Mouse (Mus musculus): ENCODE measurements around the gene Tmbim6. TPM values are rescaled to one million over a fixed set of nuclear protein-coding genes. Genes with fewer than 3 reads are reported as not detected.

The Tmbim6 gene
- polyA plus RNA-seq, 1 experiment from 2014 or later: 225 TPM

DNA sequence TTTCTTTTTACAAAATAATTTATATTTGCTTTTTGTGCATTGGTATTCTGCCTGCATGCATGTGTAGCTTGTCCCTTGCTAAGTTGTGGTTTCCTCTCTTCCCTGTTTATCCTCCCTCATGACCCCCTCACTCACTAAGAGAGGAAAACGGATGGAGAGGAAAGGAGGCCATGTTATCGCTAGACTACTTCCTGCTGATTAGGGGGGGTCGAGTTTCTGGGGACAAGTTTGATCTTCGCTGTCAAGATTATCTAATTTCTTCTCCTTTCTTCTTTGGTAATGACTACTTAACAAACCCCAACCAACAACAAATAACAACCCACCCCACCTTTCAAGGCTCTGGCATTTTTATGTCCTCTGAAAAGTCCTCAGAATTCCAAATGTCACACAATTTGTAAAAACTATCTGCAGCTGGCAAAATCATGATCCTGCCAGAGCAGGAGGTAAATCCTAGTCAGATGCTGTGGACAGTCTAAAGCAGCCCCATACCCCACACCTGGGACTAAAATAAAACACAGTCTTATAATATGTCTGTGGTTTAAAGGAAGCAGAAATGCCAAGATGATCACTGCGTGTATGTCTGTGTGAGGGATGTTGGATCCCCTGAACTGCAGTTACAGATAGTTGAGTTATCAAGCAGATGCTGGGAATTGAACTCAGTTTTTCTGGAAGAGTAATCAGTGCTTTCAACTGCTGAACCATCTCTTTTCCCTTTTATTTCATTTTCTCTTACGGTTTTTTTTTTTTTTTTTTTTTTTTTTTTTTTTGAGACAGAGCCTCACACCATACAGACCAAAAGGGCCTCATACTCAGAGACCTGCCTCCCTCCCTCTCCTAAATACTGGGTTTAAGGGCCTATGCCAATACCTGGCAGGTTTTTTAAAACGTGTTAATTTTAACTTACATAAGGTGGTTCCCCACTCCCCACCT, 1.9 kb upstream of the Tmbim6 start:
- H3K4me2 ChIP-seq (ENCODE audit: low read depth, severe bottlenecking): no peak overlapping the region
- no peaks in the 10 kb centered on the region for H3K36me3 ChIP-seq (ENCODE audit: control insufficient read depth, insufficient read depth, low read length)
- ATAC-seq (ENCODE audit: insufficient number of reproducible peaks, low FRiP score, low TSS enrichment, low read depth) (no peak), DNase-seq (ENCODE audit: low spot score) (no peak)
- H3K4me1 ChIP-seq (ENCODE audit: control insufficient read depth, insufficient read depth, low read length): peaks cover 17% of the 10 kb centered on the region; the same call in 1 of the 2 replicates
- no peaks in the 10 kb centered on the region for H3K9me3 ChIP-seq (ENCODE audit: control insufficient read depth, low read length)
- H3K4me3 ChIP-seq (ENCODE audit: low read depth, low read length): no peak overlapping the region
- 68% methylated on average over 7 of the region's 7 CpGs for WGBS
- H3K27me3 ChIP-seq (ENCODE audit: control insufficient read depth, insufficient read depth, low read length): no peaks in the 10 kb centered on the region
- no peak overlapping the region for H3K27ac ChIP-seq (replicated peaks; ENCODE audit: low read depth, low read length)
- H3K9ac ChIP-seq (ENCODE audit: low read length): no peak overlapping the region

DNA sequence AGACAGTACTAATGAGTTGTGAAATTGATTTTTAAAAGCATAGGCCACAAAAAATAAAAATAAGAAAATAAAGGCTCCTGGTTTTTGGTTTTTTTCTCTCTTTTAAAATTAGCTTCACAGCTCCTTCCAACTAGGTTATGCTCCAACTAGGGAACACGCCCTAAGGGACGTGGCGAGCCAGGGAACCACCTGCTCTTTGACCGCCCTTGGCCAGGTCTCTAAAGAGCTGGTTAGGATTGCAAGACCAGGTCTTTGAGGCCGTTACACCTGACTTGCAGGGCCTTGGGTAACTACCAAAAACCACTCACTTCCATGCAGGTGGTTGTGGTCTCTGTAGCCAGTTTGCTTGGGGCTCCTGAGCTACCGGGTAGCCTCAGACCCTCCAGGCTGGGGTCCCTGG, 707 bp upstream of the Tmbim6 start:
- H3K9ac ChIP-seq (ENCODE audit: low read length): no peak overlapping the region
- peak overlapping the region; percentile 75 for H3K4me3 ChIP-seq (ENCODE audit: low read depth, low read length)
- H3K27me3 ChIP-seq (ENCODE audit: control insufficient read depth, insufficient read depth, low read length): no peaks in the 10 kb centered on the region
- peaks cover 20% of the 10 kb centered on the region; the same call in 1 of the 2 replicates for H3K4me1 ChIP-seq (ENCODE audit: control insufficient read depth, insufficient read depth, low read length)
- H3K4me2 ChIP-seq (ENCODE audit: low read depth, severe bottlenecking): peak overlapping the region; percentile 38
- DNase-seq (ENCODE audit: low spot score): no peak
- ATAC-seq (ENCODE audit: insufficient number of reproducible peaks, low FRiP score, low TSS enrichment, low read depth): no peak
- no peaks in the 10 kb centered on the region for H3K9me3 ChIP-seq (ENCODE audit: control insufficient read depth, low read length)
- no peak overlapping the region for H3K27ac ChIP-seq (replicated peaks; ENCODE audit: low read depth, low read length)
- WGBS: 85% methylated on average over 6 of the region's 6 CpGs
- H3K36me3 ChIP-seq (ENCODE audit: control insufficient read depth, insufficient read depth, low read length): no peaks in the 10 kb centered on the region

DNA sequence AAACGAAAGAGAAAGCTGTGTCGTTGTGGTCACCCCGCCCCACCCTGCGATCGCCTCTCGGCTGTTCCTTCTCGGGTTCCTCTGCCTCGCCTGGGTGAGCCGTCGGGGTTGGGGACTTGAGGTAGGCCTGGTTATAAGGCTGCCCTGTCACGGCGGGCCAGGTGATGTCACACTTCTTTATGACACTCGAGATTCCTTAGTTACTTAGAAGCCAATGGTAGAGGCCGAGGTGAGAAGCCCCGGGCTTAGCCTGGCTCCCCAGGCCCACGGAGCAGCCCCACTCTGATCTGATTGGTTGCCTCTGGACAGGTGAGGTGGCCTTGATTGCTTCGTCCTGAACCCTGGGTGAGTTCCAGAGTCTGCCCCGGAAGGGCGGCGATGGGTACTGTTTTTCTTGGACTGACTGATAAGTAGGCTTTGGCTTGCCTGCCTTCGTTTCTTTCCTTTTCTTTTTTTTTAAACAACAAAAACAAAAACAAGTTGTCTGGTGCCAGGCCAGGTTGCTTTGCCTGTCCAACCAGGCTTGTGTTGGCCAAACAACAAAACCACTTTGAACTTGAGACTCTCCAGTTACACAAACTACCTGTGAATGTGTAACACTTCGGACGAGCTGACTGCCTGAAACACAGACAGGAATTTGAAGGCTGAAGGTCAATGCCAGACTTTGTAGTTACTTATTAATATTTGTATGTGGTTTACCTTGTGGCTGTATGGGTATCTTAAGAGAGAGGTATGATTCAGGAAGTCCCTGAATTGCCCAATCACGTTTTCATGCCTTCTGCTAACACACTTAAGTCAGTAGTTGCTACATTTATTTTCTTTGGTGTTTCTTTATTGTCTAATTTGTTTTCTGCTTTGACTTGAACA, 937 bp downstream of the Tmbim6 start:
- Histone ChIP-seq H3K27ac (replicated peaks; ENCODE audit: low read depth, low read length) (no peak overlapping the region), H3K4me2 (ENCODE audit: low read depth, severe bottlenecking) (peak overlapping the region; percentile 73), H3K4me1 (ENCODE audit: control insufficient read depth, insufficient read depth, low read length) (peaks cover 22% of the 10 kb centered on the region; the same call in 1 of the 2 replicates), H3K4me3 (ENCODE audit: low read depth, low read length) (peak overlapping the region; percentile 75), H3K36me3 (ENCODE audit: control insufficient read depth, insufficient read depth, low read length) (no peaks in the 10 kb centered on the region), H3K9ac (ENCODE audit: low read length) (peak overlapping the region; percentile 78), H3K9me3 (ENCODE audit: control insufficient read depth, low read length) (no peaks in the 10 kb centered on the region), H3K27me3 (ENCODE audit: control insufficient read depth, insufficient read depth, low read length) (no peaks in the 10 kb centered on the region)
- DNase-seq (ENCODE audit: low spot score) (no peak), ATAC-seq (ENCODE audit: insufficient number of reproducible peaks, low FRiP score, low TSS enrichment, low read depth) (peak; percentile 17; the same call in 1 of the 2 replicates)
- 10% methylated on average over 24 of the region's 24 CpGs for WGBS

DNA sequence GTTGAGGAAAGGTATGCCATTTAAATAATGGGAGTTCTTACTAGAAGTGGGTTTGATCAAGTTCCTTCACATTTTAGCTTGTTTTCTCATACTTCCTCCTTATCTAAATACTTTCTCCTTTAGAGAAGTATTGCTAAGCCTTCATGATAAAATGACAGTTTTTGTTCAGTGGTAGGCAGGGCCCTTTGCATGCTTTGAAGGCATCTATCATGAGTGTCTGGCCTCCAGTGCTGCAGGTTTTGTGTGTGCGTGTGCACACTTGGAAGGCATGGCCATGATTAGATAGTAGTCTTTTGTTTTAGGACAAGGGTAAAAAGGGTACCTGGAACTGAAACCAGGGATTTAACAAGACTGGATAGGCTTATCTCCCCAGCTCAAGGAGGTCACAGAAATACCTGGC, 3.8 kb downstream of the Tmbim6 start:
- Histone ChIP-seq H3K4me3 (ENCODE audit: low read depth, low read length) (no peak overlapping the region), H3K27ac (replicated peaks; ENCODE audit: low read depth, low read length) (no peak overlapping the region), H3K4me1 (ENCODE audit: control insufficient read depth, insufficient read depth, low read length) (peaks cover 29% of the 10 kb centered on the region; the same call in 1 of the 2 replicates), H3K9me3 (ENCODE audit: control insufficient read depth, low read length) (no peaks in the 10 kb centered on the region), H3K4me2 (ENCODE audit: low read depth, severe bottlenecking) (no peak overlapping the region), H3K36me3 (ENCODE audit: control insufficient read depth, insufficient read depth, low read length) (no peaks in the 10 kb centered on the region), H3K9ac (ENCODE audit: low read length) (no peak overlapping the region), H3K27me3 (ENCODE audit: control insufficient read depth, insufficient read depth, low read length) (no peaks in the 10 kb centered on the region)
- no peak for ATAC-seq (ENCODE audit: insufficient number of reproducible peaks, low FRiP score, low TSS enrichment, low read depth)
- DNase-seq (ENCODE audit: low spot score): no peak
- 89% methylated on average over 1 of the region's 1 CpGs for WGBS

DNA sequence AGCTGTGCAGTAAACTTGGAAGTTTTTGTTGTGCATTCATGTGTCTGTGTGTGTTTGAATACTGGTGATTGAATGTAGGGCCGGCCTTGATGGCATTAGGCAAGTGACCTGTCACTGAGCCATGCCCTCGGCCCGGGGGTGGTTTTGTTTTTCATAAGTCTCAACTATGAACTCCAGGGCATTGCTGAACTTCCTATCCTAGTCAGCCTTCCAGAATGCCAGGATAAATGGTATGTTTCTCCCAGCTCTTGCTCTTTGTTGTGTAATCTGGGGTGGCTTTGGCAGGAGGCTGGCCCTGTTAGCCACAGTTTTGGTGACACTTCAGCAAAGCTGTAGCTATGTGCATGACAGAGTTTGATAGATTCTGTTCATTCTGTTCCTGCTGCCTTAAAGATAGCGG, 4.2 kb downstream of the Tmbim6 start:
- no peak for ATAC-seq (ENCODE audit: insufficient number of reproducible peaks, low FRiP score, low TSS enrichment, low read depth)
- no peaks in the 10 kb centered on the region for H3K36me3 ChIP-seq (ENCODE audit: control insufficient read depth, insufficient read depth, low read length)
- H3K27me3 ChIP-seq (ENCODE audit: control insufficient read depth, insufficient read depth, low read length): no peaks in the 10 kb centered on the region
- no peak for DNase-seq (ENCODE audit: low spot score)
- H3K27ac ChIP-seq (replicated peaks; ENCODE audit: low read depth, low read length): no peak overlapping the region
- no peak overlapping the region for H3K9ac ChIP-seq (ENCODE audit: low read length)
- H3K4me3 ChIP-seq (ENCODE audit: low read depth, low read length): no peak overlapping the region
- H3K9me3 ChIP-seq (ENCODE audit: control insufficient read depth, low read length): no peaks in the 10 kb centered on the region
- H3K4me2 ChIP-seq (ENCODE audit: low read depth, severe bottlenecking): no peak overlapping the region
- WGBS: 87% methylated on average over 4 of the region's 4 CpGs
- peaks cover 29% of the 10 kb centered on the region; the same call in 1 of the 2 replicates for H3K4me1 ChIP-seq (ENCODE audit: control insufficient read depth, insufficient read depth, low read length)

DNA sequence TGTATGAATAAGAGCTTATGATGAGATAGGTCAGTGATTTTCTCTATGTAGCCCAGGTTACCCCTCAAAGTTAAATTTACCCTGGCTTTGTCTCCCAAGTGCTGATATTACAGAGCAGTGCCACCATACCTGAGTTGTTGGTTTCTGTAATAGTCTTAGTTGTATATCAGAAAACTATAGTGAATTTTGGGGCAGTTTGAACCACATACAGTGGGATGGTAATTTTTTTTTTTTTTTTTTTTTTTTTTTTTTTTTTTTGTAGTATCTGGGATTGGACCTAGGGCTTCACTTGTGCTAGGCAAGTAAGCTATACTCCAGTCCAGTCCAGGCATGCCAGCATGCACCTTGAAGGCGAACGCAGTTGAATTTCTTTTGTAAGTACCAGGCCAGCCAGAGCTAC, 4.9 kb downstream of the Tmbim6 start:
- Histone ChIP-seq H3K9me3 (ENCODE audit: control insufficient read depth, low read length) (no peaks in the 10 kb centered on the region), H3K36me3 (ENCODE audit: control insufficient read depth, insufficient read depth, low read length) (no peaks in the 10 kb centered on the region), H3K27ac (replicated peaks; ENCODE audit: low read depth, low read length) (no peak overlapping the region), H3K4me1 (ENCODE audit: control insufficient read depth, insufficient read depth, low read length) (peaks cover 26% of the 10 kb centered on the region; the same call in 1 of the 2 replicates), H3K9ac (ENCODE audit: low read length) (no peak overlapping the region), H3K4me3 (ENCODE audit: low read depth, low read length) (no peak overlapping the region), H3K27me3 (ENCODE audit: control insufficient read depth, insufficient read depth, low read length) (no peaks in the 10 kb centered on the region), H3K4me2 (ENCODE audit: low read depth, severe bottlenecking) (no peak overlapping the region)
- ATAC-seq (ENCODE audit: insufficient number of reproducible peaks, low FRiP score, low TSS enrichment, low read depth) (no peak), DNase-seq (ENCODE audit: low spot score) (no peak)
- 98% methylated on average over 2 of the region's 2 CpGs for WGBS

DNA sequence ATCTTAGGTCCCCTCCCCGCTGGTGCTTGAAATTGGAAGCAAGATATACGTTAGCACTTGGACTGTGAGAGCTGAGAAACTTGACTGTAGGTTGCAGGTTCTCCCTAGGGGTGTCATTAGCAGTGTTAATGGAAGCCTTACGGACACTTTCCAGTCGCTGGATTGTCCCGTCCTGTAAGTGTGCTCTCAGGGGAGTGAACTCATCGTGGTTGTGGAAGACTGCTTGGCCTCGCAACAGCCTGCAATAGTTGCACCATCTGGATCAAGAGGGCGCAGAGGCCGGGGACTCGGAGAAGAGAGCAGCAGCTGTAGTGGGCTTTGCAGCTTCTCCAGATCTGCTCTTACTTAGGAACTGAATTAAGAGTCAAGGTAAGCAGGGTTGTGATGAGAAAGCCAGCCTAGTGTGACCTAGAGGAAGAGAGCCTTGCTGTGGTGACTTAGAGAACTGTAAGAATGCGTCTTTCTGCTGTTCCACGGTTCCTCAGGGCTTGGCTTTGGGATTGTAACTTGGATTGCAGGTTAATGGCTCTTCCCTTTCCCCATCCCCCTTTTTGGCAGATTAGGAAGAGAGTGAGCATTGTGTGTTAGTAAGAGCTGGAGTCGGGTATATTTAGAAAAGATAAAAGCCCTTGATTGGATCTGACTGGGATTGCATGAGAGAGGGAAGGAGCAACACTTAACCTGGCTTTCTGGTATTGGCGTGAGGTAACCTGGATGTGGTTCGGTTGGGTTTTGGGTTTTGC, 7.0 kb downstream of the Tmbim6 start:
- Histone ChIP-seq H3K36me3 (ENCODE audit: control insufficient read depth, insufficient read depth, low read length) (peaks cover 3% of the 10 kb centered on the region; the same call in 1 of the 2 replicates), H3K27me3 (ENCODE audit: control insufficient read depth, insufficient read depth, low read length) (no peaks in the 10 kb centered on the region), H3K9me3 (ENCODE audit: control insufficient read depth, low read length) (no peaks in the 10 kb centered on the region), H3K9ac (ENCODE audit: low read length) (no peak overlapping the region), H3K27ac (replicated peaks; ENCODE audit: low read depth, low read length) (no peak overlapping the region), H3K4me1 (ENCODE audit: control insufficient read depth, insufficient read depth, low read length) (peaks cover 18% of the 10 kb centered on the region; the same call in 1 of the 2 replicates), H3K4me3 (ENCODE audit: low read depth, low read length) (no peak overlapping the region), H3K4me2 (ENCODE audit: low read depth, severe bottlenecking) (no peak overlapping the region)
- 75% methylated on average over 15 of the region's 15 CpGs for WGBS
- ATAC-seq (ENCODE audit: insufficient number of reproducible peaks, low FRiP score, low TSS enrichment, low read depth) (no peak), DNase-seq (ENCODE audit: low spot score) (no peak)

DNA sequence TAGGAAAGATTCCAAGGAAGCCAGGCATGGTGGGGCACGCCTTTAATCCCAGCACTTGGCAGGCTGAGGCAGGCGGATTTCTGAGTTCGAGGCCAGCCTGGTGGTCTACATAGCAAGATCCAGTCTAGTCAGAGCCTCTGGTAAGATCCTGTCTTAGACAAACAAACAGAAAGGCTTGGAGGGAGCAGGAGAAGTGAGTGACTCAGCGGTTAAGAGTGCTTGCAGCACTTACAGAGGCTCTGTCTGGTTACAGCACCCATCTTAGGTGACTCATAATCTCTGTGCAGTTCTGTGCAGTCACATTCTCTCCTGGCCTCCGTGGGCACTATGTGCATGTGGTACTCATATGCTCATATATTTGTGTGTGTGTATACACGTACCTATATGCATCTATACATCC, 7.9 kb downstream of the Tmbim6 start:
- peaks cover 8% of the 10 kb centered on the region for H3K36me3 ChIP-seq (ENCODE audit: control insufficient read depth, insufficient read depth, low read length)

More for the DNA sequence above, 7.9 kb downstream of the Tmbim6 start:
- Histone ChIP-seq H3K4me1 (ENCODE audit: control insufficient read depth, insufficient read depth, low read length) (peaks cover 11% of the 10 kb centered on the region; the same call in 1 of the 2 replicates), H3K9me3 (ENCODE audit: control insufficient read depth, low read length) (no peaks in the 10 kb centered on the region), H3K27me3 (ENCODE audit: control insufficient read depth, insufficient read depth, low read length) (no peaks in the 10 kb centered on the region), H3K9ac (ENCODE audit: low read length) (no peak overlapping the region), H3K4me2 (ENCODE audit: low read depth, severe bottlenecking) (no peak overlapping the region), H3K4me3 (ENCODE audit: low read depth, low read length) (no peak overlapping the region), H3K27ac (replicated peaks; ENCODE audit: low read depth, low read length) (no peak overlapping the region)
- DNase-seq (ENCODE audit: low spot score) (no peak), ATAC-seq (ENCODE audit: insufficient number of reproducible peaks, low FRiP score, low TSS enrichment, low read depth) (no peak)
- WGBS: 89% methylated on average over 6 of the region's 6 CpGs

All from limb, embryonic 11.5 days (tissue).